Mouse (Mus musculus) layer of hippocampus, postnatal 25 days (tissue): ENCODE results near the gene BC035044. TPM values are rescaled to one million over a fixed set of nuclear protein-coding genes. Genes with fewer than 3 reads are reported as not detected.

Experiments
- microRNA-seq, 2 experiments: library from miRNA; unstranded; fragments of <30 nt; microRNA quantifications; one replicate each; pipeline ENCODE4 v1.2.0; 2021
- total RNA-seq, 2 experiments: library from RNA; stranded (reverse); gene quantifications; 2 replicates each; pipeline ENCODE4 v1.2.3; 2021

BC035044 gene
- total RNA-seq, 2 experiments from 2014 or later, result 1.5 to 2.3 TPM

Small RNA genes lying within 50 kb of the gene (microRNA-seq; reads per million reads assigned to microRNA genes)
- gene Gm27336, result 0 reads per million in 2 experiments

Other genes starting within 250 kb of the BC035044 start
- gene Clec2h, start 228.7 kb downstream of the BC035044 start, total RNA-seq, result not detected
- gene Klrb1, start 168.1 kb downstream of the BC035044 start, total RNA-seq, result 1 to 10 TPM; 1.2 to 1.4 TPM
- gene Klrb1c, start 101.9 kb downstream of the BC035044 start, total RNA-seq, result not detected
- not detected for gene Gm44511, start 64.8 kb downstream of the BC035044 start, total RNA-seq
- not detected for gene Klrb1b, start 64.8 kb downstream of the BC035044 start, total RNA-seq
- not detected for gene Clec2i, start 3.5 kb downstream of the BC035044 start, total RNA-seq
- under 1 TPM in 1 of 2 experiments, not detected in 1; 0.39 TPM for gene Clec2g, start 43.3 kb upstream of the BC035044 start, total RNA-seq
- gene Klrb1f, start 154.8 kb upstream of the BC035044 start, total RNA-seq, result not detected
- not detected for gene Clec2e, start 209.8 kb upstream of the BC035044 start, total RNA-seq